ENCODE assay signal across 29 mouse cellular contexts in the genomic region with DNA sequence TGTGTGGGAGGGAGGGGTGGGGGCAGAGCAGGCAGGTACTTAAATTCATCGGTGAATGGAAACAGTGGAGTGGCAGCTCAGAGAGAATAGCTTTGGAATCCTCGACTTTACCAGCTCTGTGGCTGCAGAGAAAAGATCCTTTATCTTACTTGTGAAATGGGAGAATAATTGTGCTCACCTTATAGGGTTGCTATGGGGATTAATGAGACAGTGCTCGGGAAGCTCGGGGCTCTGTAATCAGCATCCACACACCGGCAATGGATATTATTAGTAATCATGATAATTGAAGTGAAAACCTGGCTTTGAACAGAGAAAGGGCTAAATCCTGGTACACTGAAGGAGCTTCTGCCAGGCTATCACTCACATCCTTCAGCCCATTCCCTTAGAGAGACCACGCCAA. TPM values are rescaled to one million over a fixed set of nuclear protein-coding genes. Genes with fewer than 3 reads are reported as not detected.
DNase-seq lines count a peak whose midpoint lies in the region; ATAC-seq and TF ChIP-seq lines count a peak whose summit lies in the region.
"Had no signal": no experiment of that assay in that cellular context is flagged by ENCODE, and none has a peak within 500 bp of the region (broad histone marks: within the 10 kb centered on the region; RNA-seq: fewer than 3 reads in every experiment).

No protein-coding gene starts in this region.

- 0 out of 2 replicates have a peak overlapping the region, but pooled peaks have one; percentile 6 for H3K27ac ChIP-seq in midbrain, embryonic 10.5 days (replicated peaks)
- H3K27ac ChIP-seq in midbrain, embryonic 16.5 days (ENCODE audit: low read length) = no peak overlapping the region
- peak overlapping the region; percentile 66; the same call in 1 of the 2 replicates for H3K27ac ChIP-seq in forebrain, embryonic 10.5 days
- H3K27ac ChIP-seq in forebrain, embryonic 12.5 days = peak overlapping the region; percentile 65
- H3K27ac ChIP-seq in forebrain, postnatal 0 days (ENCODE audit: low read depth, low read length) = no peak overlapping the region
- H3K27ac ChIP-seq: hindbrain, embryonic 12.5 days; layer of hippocampus, adult 2 months; limb, embryonic 10.5 days; liver, embryonic 13.5 days; neural tube, embryonic 13.5 days had no signal

- no peak for ATAC-seq in midbrain, embryonic 16.5 days
- peak; percentile 62; the same call in 1 of the 2 replicates for ATAC-seq in forebrain, embryonic 12.5 days (ENCODE audit: low FRiP score)
- ATAC-seq in forebrain, postnatal 0 days = peak; percentile 43; the same call in 1 of the 2 replicates
- ATAC-seq: lung, postnatal 0 days had no signal

- TF ChIP-seq CTCF in forebrain, postnatal 0 days (IDR thresholded peaks at IDR 0.05; ENCODE audit: low read depth) = no peak

- no peak overlapping the region for H3K9ac ChIP-seq in midbrain, embryonic 16.5 days (ENCODE audit: low read depth, low read length)
- H3K9ac ChIP-seq in forebrain, embryonic 12.5 days = no peak overlapping the region
- H3K9ac ChIP-seq in forebrain, postnatal 0 days = no peak overlapping the region
- H3K9ac ChIP-seq: embryonic facial prominence, embryonic 12.5 days; hindbrain, embryonic 12.5 days; limb, embryonic 15.5 days; liver, embryonic 13.5 days; neural tube, embryonic 13.5 days had no signal

- no peak for DNase-seq in midbrain, embryonic 10.5 days (ENCODE audit: low spot score)
- DNase-seq in forebrain, embryonic 10.5 days (ENCODE audit: extremely low spot score, low spot score) = no peak
- DNase-seq in forebrain, postnatal 0 days = no peak
- no peak for DNase-seq in adipocyte (ENCODE audit: low spot score)
- DNase-seq: adrenal gland, adult 8-10 months; B cell, adult 2 months; cerebellum, adult 11 months; cerebellum, adult 9-10 months; cerebellum, postnatal 36 days; gastrocnemius, postnatal 10 days; heart, postnatal 14 days; kidney, adult 2 months; kidney, postnatal 36 days; liver, embryonic 13.5 days; lung, adult 18-20 months; lung, postnatal 4 days; right cerebral cortex, postnatal 4 days had no signal

- WGBS in midbrain, embryonic 10.5 days = 22% methylated on average over 6 of the region's 6 CpGs
- 11% methylated on average over 6 of the region's 6 CpGs for WGBS in midbrain, embryonic 16.5 days
- 22% methylated on average over 6 of the region's 6 CpGs for WGBS in forebrain, embryonic 10.5 days
- 12% methylated on average over 6 of the region's 6 CpGs for WGBS in forebrain, embryonic 12.5 days
- 7% methylated on average over 6 of the region's 6 CpGs for WGBS in forebrain, postnatal 0 days

- no peak overlapping the region for H3K4me3 ChIP-seq in midbrain, embryonic 10.5 days
- H3K4me3 ChIP-seq in midbrain, embryonic 16.5 days (ENCODE audit: low read depth, low read length) = no peak overlapping the region
- H3K4me3 ChIP-seq in forebrain, embryonic 10.5 days = no peak overlapping the region
- no peak overlapping the region for H3K4me3 ChIP-seq in forebrain, embryonic 12.5 days (replicated peaks)
- no peak overlapping the region for H3K4me3 ChIP-seq in forebrain, postnatal 0 days (ENCODE audit: low read depth, low read length)
- H3K4me3 ChIP-seq: embryonic facial prominence, embryonic 12.5 days; hindbrain, embryonic 12.5 days; layer of hippocampus, adult 2 months; limb, embryonic 10.5 days; limb, embryonic 15.5 days; liver, embryonic 13.5 days; megakaryocyte, embryonic 14.5 days; neural tube, embryonic 13.5 days had no signal

- H3K9me3 ChIP-seq in midbrain, embryonic 10.5 days (replicated peaks) = no peaks in the 10 kb centered on the region
- H3K9me3 ChIP-seq in midbrain, embryonic 16.5 days (replicated peaks; ENCODE audit: control insufficient read depth, low read length, poor library complexity, severe bottlenecking) = no peaks in the 10 kb centered on the region
- no peaks in the 10 kb centered on the region for H3K9me3 ChIP-seq in forebrain, embryonic 10.5 days
- H3K9me3 ChIP-seq in forebrain, embryonic 12.5 days = no peaks in the 10 kb centered on the region
- H3K9me3 ChIP-seq in forebrain, postnatal 0 days (ENCODE audit: low read length) = no peaks in the 10 kb centered on the region
- H3K9me3 ChIP-seq: embryonic facial prominence, embryonic 12.5 days; hindbrain, embryonic 12.5 days; limb, embryonic 10.5 days; limb, embryonic 15.5 days; liver, embryonic 13.5 days; neural tube, embryonic 13.5 days had no signal

- H3K27me3 ChIP-seq in midbrain, embryonic 10.5 days (ENCODE audit: low read depth, poor library complexity, severe bottlenecking) = no peaks in the 10 kb centered on the region
- H3K27me3 ChIP-seq in midbrain, embryonic 16.5 days (ENCODE audit: control insufficient read depth, insufficient read depth, low read depth, low read length) = no peaks in the 10 kb centered on the region
- H3K27me3 ChIP-seq in forebrain, embryonic 10.5 days (ENCODE audit: poor library complexity, severe bottlenecking) = no peaks in the 10 kb centered on the region
- H3K27me3 ChIP-seq in forebrain, embryonic 12.5 days = no peaks in the 10 kb centered on the region
- H3K27me3 ChIP-seq in forebrain, postnatal 0 days (ENCODE audit: insufficient read depth, low read length) = no peaks in the 10 kb centered on the region
- H3K27me3 ChIP-seq: embryonic facial prominence, embryonic 12.5 days; hindbrain, embryonic 12.5 days; limb, embryonic 15.5 days; liver, embryonic 13.5 days; megakaryocyte, embryonic 14.5 days; neural tube, embryonic 13.5 days had no signal

- peaks cover 31% of the 10 kb centered on the region for H3K4me1 ChIP-seq in midbrain, embryonic 10.5 days
- H3K4me1 ChIP-seq in midbrain, embryonic 16.5 days (ENCODE audit: control insufficient read depth, insufficient read depth, low read length) = peaks cover 4% of the 10 kb centered on the region; the same call in 1 of the 2 replicates
- H3K4me1 ChIP-seq in forebrain, embryonic 10.5 days = peaks cover 35% of the 10 kb centered on the region
- H3K4me1 ChIP-seq in forebrain, embryonic 12.5 days = peaks cover 32% of the 10 kb centered on the region
- peaks cover 7% of the 10 kb centered on the region; the same call in 1 of the 2 replicates for H3K4me1 ChIP-seq in forebrain, postnatal 0 days (ENCODE audit: insufficient read depth)
- H3K4me1 ChIP-seq: hindbrain, embryonic 12.5 days; limb, embryonic 10.5 days; liver, embryonic 13.5 days; megakaryocyte, embryonic 14.5 days had no signal

- H3K36me3 ChIP-seq in midbrain, embryonic 10.5 days = no peaks in the 10 kb centered on the region
- H3K36me3 ChIP-seq in midbrain, embryonic 16.5 days (ENCODE audit: control insufficient read depth, insufficient read depth, low read length) = no peaks in the 10 kb centered on the region
- H3K36me3 ChIP-seq in forebrain, embryonic 10.5 days (replicated peaks) = no peaks in the 10 kb centered on the region
- H3K36me3 ChIP-seq in forebrain, embryonic 12.5 days (replicated peaks) = no peaks in the 10 kb centered on the region
- no peaks in the 10 kb centered on the region for H3K36me3 ChIP-seq in forebrain, postnatal 0 days (ENCODE audit: insufficient read depth)
- H3K36me3 ChIP-seq: embryonic facial prominence, embryonic 12.5 days; hindbrain, embryonic 12.5 days; limb, embryonic 10.5 days; limb, embryonic 15.5 days; liver, embryonic 13.5 days; neural tube, embryonic 13.5 days had no signal

- no peak overlapping the region for H3K4me2 ChIP-seq in midbrain, embryonic 16.5 days (ENCODE audit: low read length)
- no peak overlapping the region for H3K4me2 ChIP-seq in forebrain, embryonic 12.5 days
- no peak overlapping the region for H3K4me2 ChIP-seq in forebrain, postnatal 0 days (ENCODE audit: low read depth)
- H3K4me2 ChIP-seq: embryonic facial prominence, embryonic 12.5 days; hindbrain, embryonic 12.5 days; limb, embryonic 15.5 days; liver, embryonic 13.5 days; neural tube, embryonic 13.5 days had no signal

RNA-seq across cellular contexts. Expression of a gene that starts 31.1 kb away (rescaled TPM):
- polyA plus RNA-seq in midbrain, embryonic 10.5 days (2016; fragmentation: Nextera tagmentation; extraction: Ambion mirVana) = 0.33 and 0.78 TPM in 2 replicates
- polyA plus RNA-seq in midbrain, embryonic 16.5 days (2015; fragmentation: Nextera tagmentation; extraction: Ambion mirVana) = 1.0 and 1.6 TPM in 2 replicates
- 0.16 TPM in 1 of 2 replicates, not detected in the other for polyA plus RNA-seq in forebrain, embryonic 10.5 days (2016; fragmentation: Nextera tagmentation; extraction: Ambion mirVana)
- polyA plus RNA-seq in forebrain, embryonic 12.5 days (2016; fragmentation: Nextera tagmentation; extraction: Ambion mirVana) = 0.41 and 0.42 TPM in 2 replicates
- total RNA-seq in forebrain, postnatal 0 days (2014; rRNA removed) = 1.7 and 2.5 TPM in 2 replicates
- polyA plus RNA-seq in forebrain, postnatal 0 days (2015; fragmentation: Nextera tagmentation; extraction: Ambion mirVana) = 1.7 and 2.3 TPM in 2 replicates
- total RNA-seq: adrenal gland, adult 8-10 months; heart, adult 8-10 months had no signal
- polyA plus RNA-seq: testis, adult 2 months had no signal

Comparison
In these comparisons a context has a peak if more than half of its experiments do, and no peak if none do; other contexts are left out.
1. H3K27ac ChIP-seq: peak in midbrain, embryonic 10.5 days (single experiment), forebrain, embryonic 10.5 days (single experiment) and forebrain, embryonic 12.5 days (single experiment); none in midbrain, embryonic 16.5 days (single experiment) and forebrain, postnatal 0 days (single experiment).